ENCODE assay signal across 8 mouse cellular contexts in genomic region chr13:55600657-55601056, GRCm38 (mm10). TPM values are rescaled to one million over a fixed set of nuclear protein-coding genes. Genes with fewer than 3 reads are reported as not detected.
DNase-seq lines count a peak whose midpoint lies in the region; ATAC-seq lines count a peak whose summit lies in the region.

No protein-coding gene starts in this region.

- peak; percentile 23 for DNase-seq in retina, postnatal 1 day
- DNase-seq in retina, embryonic 14.5 days (ENCODE audit: low spot score): no peak
- DNase-seq in embryonic facial prominence, embryonic 10.5 days (ENCODE audit: low spot score): no peak
- DNase-seq in thymus, postnatal 36 days: peak; percentile 30 to 38
- DNase-seq in frontal cortex, adult 2 months (ENCODE audit: extremely low spot score in 1 of 2, low spot score in 1 of 2): no peak
- no peak for DNase-seq in gastrocnemius, postnatal 36 days

- peak overlapping the region; percentile 89 for H3K4me3 ChIP-seq in embryonic facial prominence, embryonic 10.5 days

- 0 out of 2 replicates have a peak overlapping the region, but pooled peaks have one; percentile 81 for H3K27ac ChIP-seq in embryonic facial prominence, embryonic 10.5 days (replicated peaks)

- no peaks in the 10 kb centered on the region for H3K27me3 ChIP-seq in embryonic facial prominence, embryonic 10.5 days (replicated peaks; ENCODE audit: low read depth, poor library complexity, severe bottlenecking)

- no peaks in the 10 kb centered on the region for H3K9me3 ChIP-seq in embryonic facial prominence, embryonic 10.5 days

- peaks cover 17% of the 10 kb centered on the region for H3K4me1 ChIP-seq in embryonic facial prominence, embryonic 10.5 days

- intact Hi-C loops in gastrocnemius, postnatal 36 days (cut with DNase I): loop anchor here (5.0 kb wide), 1 partner anchor 127 kb away; the partner anchor contains the start of gene Pcbd2

- peaks cover 53% of the 10 kb centered on the region for H3K36me3 ChIP-seq in embryonic facial prominence, embryonic 10.5 days (replicated peaks)

- 29% methylated on average over 9 of the region's 9 CpGs for WGBS in embryonic facial prominence, embryonic 10.5 days

- ATAC-seq in inflammation-experienced regulatory T-cells, adult 6 months: peak; percentile 79
- peak; percentile 66 for ATAC-seq in megakaryocyte, adult 5-6 weeks (ENCODE audit: poor library complexity, severe bottlenecking)

RNA-seq across cellular contexts. Expression of gene B4galt7, which starts 1.0 kb away (rescaled TPM):
- polyA plus RNA-seq in embryonic facial prominence, embryonic 10.5 days (2016; fragmentation: Nextera tagmentation; extraction: Ambion mirVana): 30.1 and 32.0 TPM in 2 replicates
- 10 to 100 TPM; 24.5 to 35.8 (median 25.1) TPM for polyA plus RNA-seq in inflammation-experienced regulatory T-cells, adult 6 months (2017; shearing (Covaris generic))
- total RNA-seq in megakaryocyte, adult 5-6 weeks (2015): 10.4 TPM in 2 replicates
- total RNA-seq in megakaryocyte, adult 5-6 weeks (2017): 11.3 and 11.8 TPM in 2 replicates
- 30.3 and 33.1 TPM in 2 replicates for polyA plus RNA-seq in frontal cortex, adult 2 months (2012; rRNA removed)
- total RNA-seq in gastrocnemius, postnatal 36 days (2021): 1 to 10 TPM; 4.3 to 6.5 TPM

RNA-seq across cellular contexts. Expression of gene Caml, which starts 22.1 kb away (rescaled TPM):
- 52.6 and 53.6 TPM in 2 replicates for polyA plus RNA-seq in embryonic facial prominence, embryonic 10.5 days (2016; fragmentation: Nextera tagmentation; extraction: Ambion mirVana)
- 10 to 100 TPM; 28.6 to 51.1 (median 40.0) TPM for polyA plus RNA-seq in inflammation-experienced regulatory T-cells, adult 6 months (2017; shearing (Covaris generic))
- 30.5 and 30.6 TPM in 2 replicates for total RNA-seq in megakaryocyte, adult 5-6 weeks (2015)
- 25.9 and 36.6 TPM in 2 replicates for total RNA-seq in megakaryocyte, adult 5-6 weeks (2017)
- 67.9 and 74.5 TPM in 2 replicates for polyA plus RNA-seq in frontal cortex, adult 2 months (2012; rRNA removed)
- total RNA-seq in gastrocnemius, postnatal 36 days (2021): 1 to 10 TPM; 8.2 TPM

RNA-seq across cellular contexts. Expression of gene Tmed9, which starts 27.1 kb away (rescaled TPM):
- 120 and 121 TPM in 2 replicates for polyA plus RNA-seq in embryonic facial prominence, embryonic 10.5 days (2016; fragmentation: Nextera tagmentation; extraction: Ambion mirVana)
- polyA plus RNA-seq in inflammation-experienced regulatory T-cells, adult 6 months (2017; shearing (Covaris generic)): 100 to 1,000 TPM; 184 to 286 (median 269) TPM
- total RNA-seq in megakaryocyte, adult 5-6 weeks (2015): 44.1 and 54.7 TPM in 2 replicates
- total RNA-seq in megakaryocyte, adult 5-6 weeks (2017): 87.7 and 100 TPM in 2 replicates
- 97.8 and 113 TPM in 2 replicates for polyA plus RNA-seq in frontal cortex, adult 2 months (2012; rRNA removed)
- 10 to 100 TPM; 61.4 to 63.3 TPM for total RNA-seq in gastrocnemius, postnatal 36 days (2021)

RNA-seq across cellular contexts. Expression of gene Fam193b, which starts 29.7 kb away (rescaled TPM):
- 62.7 and 67.3 TPM in 2 replicates for polyA plus RNA-seq in embryonic facial prominence, embryonic 10.5 days (2016; fragmentation: Nextera tagmentation; extraction: Ambion mirVana)
- 10 to 100 TPM; 16.4 to 40.7 (median 37.3) TPM for polyA plus RNA-seq in inflammation-experienced regulatory T-cells, adult 6 months (2017; shearing (Covaris generic))
- 29.7 and 35.4 TPM in 2 replicates for total RNA-seq in megakaryocyte, adult 5-6 weeks (2015)
- total RNA-seq in megakaryocyte, adult 5-6 weeks (2017): 19.1 and 26.4 TPM in 2 replicates
- polyA plus RNA-seq in frontal cortex, adult 2 months (2012; rRNA removed): 171 and 177 TPM in 2 replicates
- total RNA-seq in gastrocnemius, postnatal 36 days (2021): 10 to 100 TPM in 1 of 2 experiments, 1 to 10 TPM in 1; 9.6 to 13.4 TPM

RNA-seq across cellular contexts. Expression of gene Ddx46, which starts 34.2 kb away (rescaled TPM):
- 44.7 and 47.4 TPM in 2 replicates for polyA plus RNA-seq in embryonic facial prominence, embryonic 10.5 days (2016; fragmentation: Nextera tagmentation; extraction: Ambion mirVana)
- 10 to 100 TPM; 62.3 to 67.3 (median 64.0) TPM for polyA plus RNA-seq in inflammation-experienced regulatory T-cells, adult 6 months (2017; shearing (Covaris generic))
- total RNA-seq in megakaryocyte, adult 5-6 weeks (2015): 44.2 and 49.5 TPM in 2 replicates
- 58.1 and 60.1 TPM in 2 replicates for total RNA-seq in megakaryocyte, adult 5-6 weeks (2017)
- 51.7 and 54.2 TPM in 2 replicates for polyA plus RNA-seq in frontal cortex, adult 2 months (2012; rRNA removed)
- total RNA-seq in gastrocnemius, postnatal 36 days (2021): 10 to 100 TPM; 17.7 to 19.8 TPM

Comparison
In these comparisons a context has a peak if more than half of its experiments do, and no peak if none do; other contexts are left out.
1. DNase-seq: peak in retina, postnatal 1 day (single experiment) and thymus, postnatal 36 days (2 of 2); none in retina, embryonic 14.5 days (single experiment), embryonic facial prominence, embryonic 10.5 days (single experiment), frontal cortex, adult 2 months (0 of 2) and gastrocnemius, postnatal 36 days (0 of 2).